Comparison of ENCODE assay signal across 26 mouse cellular contexts in the genomic region with DNA sequence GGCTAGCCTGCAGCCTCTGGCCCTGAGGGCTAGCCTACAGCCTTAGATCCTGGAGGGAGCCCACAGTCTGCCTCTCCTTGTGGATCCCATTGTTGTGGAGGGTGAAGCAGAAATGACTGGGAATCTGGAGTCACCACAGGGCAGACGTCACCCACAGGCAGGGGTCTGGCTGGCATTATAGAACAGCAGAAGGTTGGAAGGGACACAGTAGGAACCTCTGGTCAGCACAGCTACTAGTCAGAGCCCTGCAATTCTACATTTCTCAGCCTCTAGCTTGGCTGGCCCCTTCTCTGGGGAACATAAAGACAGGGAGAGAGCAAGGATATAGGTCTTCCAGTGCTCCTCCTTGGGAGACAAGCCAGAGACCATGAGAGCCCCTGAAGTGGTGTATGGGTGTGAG.
"Had no signal": no experiment of that assay in that cellular context is flagged by ENCODE, and none has a peak within 500 bp of the region (broad histone marks: within the 10 kb centered on the region; RNA-seq: fewer than 3 reads in every experiment).

No protein-coding gene starts in this region.

- DNase-seq: gastrocnemius, postnatal 14 days; gastrocnemius, postnatal 36 days; heart, adult 11 months; heart, adult 2 months; heart, postnatal 14 days; heart, postnatal 36 days; kidney, adult 11 months; kidney, adult 2 months; kidney, adult 9 months; kidney, postnatal 14 days; kidney, postnatal 36 days; layer of hippocampus, adult 9-11 months; layer of hippocampus, postnatal 36 days; left cerebral cortex, postnatal 4 days had no signal

- H3K4me3 ChIP-seq: heart, adult 2 months; heart, embryonic 13.5 days; heart, embryonic 15.5 days; hindbrain, embryonic 13.5 days; hindbrain, embryonic 15.5 days; kidney, embryonic 15.5 days; limb, embryonic 13.5 days; limb, embryonic 15.5 days; liver, embryonic 12.5 days had no signal

- H3K4me1 ChIP-seq: heart, embryonic 13.5 days; heart, embryonic 15.5 days; hindbrain, embryonic 15.5 days; limb, embryonic 13.5 days; limb, embryonic 15.5 days; liver, embryonic 12.5 days had no signal

- ATAC-seq: hindbrain, postnatal 0 days; liver, embryonic 12.5 days had no signal

- H3K9me3 ChIP-seq: heart, embryonic 13.5 days; heart, embryonic 15.5 days; hindbrain, embryonic 13.5 days; hindbrain, embryonic 15.5 days; kidney, embryonic 15.5 days; limb, embryonic 13.5 days; limb, embryonic 15.5 days; liver, embryonic 12.5 days had no signal

- H3K27me3 ChIP-seq: limb, embryonic 13.5 days; limb, embryonic 15.5 days had no signal

- H3K27ac ChIP-seq: heart, adult 2 months; heart, embryonic 13.5 days; heart, embryonic 15.5 days; hindbrain, embryonic 13.5 days; hindbrain, embryonic 15.5 days; hindbrain, postnatal 0 days; kidney, embryonic 15.5 days; kidney, postnatal 0 days; limb, embryonic 13.5 days; limb, embryonic 15.5 days; liver, embryonic 12.5 days; liver, embryonic 14.5 days had no signal

- H3K9ac ChIP-seq: heart, embryonic 13.5 days; heart, embryonic 15.5 days; hindbrain, embryonic 13.5 days; hindbrain, embryonic 15.5 days; kidney, embryonic 15.5 days; limb, embryonic 13.5 days; limb, embryonic 15.5 days; liver, embryonic 12.5 days; liver, embryonic 14.5 days had no signal

- H3K36me3 ChIP-seq: heart, embryonic 13.5 days; heart, embryonic 15.5 days; hindbrain, embryonic 13.5 days; hindbrain, embryonic 15.5 days; kidney, embryonic 15.5 days; limb, embryonic 13.5 days; limb, embryonic 15.5 days; liver, embryonic 12.5 days had no signal

- H3K4me2 ChIP-seq: heart, embryonic 11.5 days; heart, embryonic 13.5 days; heart, embryonic 15.5 days; hindbrain, embryonic 13.5 days; hindbrain, embryonic 15.5 days; kidney, embryonic 15.5 days; limb, embryonic 13.5 days; limb, embryonic 15.5 days; liver, embryonic 12.5 days had no signal
